Mouse (Mus musculus) liver, embryonic 14.5 days (tissue): ENCODE measurements at regions not wholly inside any gene's neighbourhood (a gene's known extent, or its start where the extent isn't known, plus 50 kb on each side); places are given as distances from the start of the nearest gene placed in this dataset.

Experiments
- CTCF ChIP-seq: IDR thresholded peaks from 2 replicates; pipeline ENCODE4 v1.5.1; 2016; ENCODE audit warnings: antibody characterized with exemption, low read depth, control low read depth
- EP300 ChIP-seq: IDR thresholded peaks from 2 replicates; pipeline ENCODE4 v1.6.1; 2016; ENCODE audit warnings: antibody characterized with exemption, low read depth

GRCm38 (mm10) chr7:40276116-40276515, 622.0 kb upstream of the Vstm2b start:
- TF ChIP-seq CTCF (no peak), EP300 (no peak)
